Mouse (Mus musculus): ENCODE results near the gene Kansl1l. TPM values are rescaled to one million over a fixed set of nuclear protein-coding genes. Genes with fewer than 3 reads are reported as not detected.

The Kansl1l gene
- polyA plus RNA-seq, 1 experiment from 2014 or later = 11.2 TPM

GRCm38 (mm10) chr1:66821966-66822365 is 4.6 kb upstream of the Kansl1l start:
- no peaks in the 10 kb centered on the region for H3K36me3 ChIP-seq (ENCODE audit: insufficient read depth, low read length)
- no peaks in the 10 kb centered on the region for H3K27me3 ChIP-seq (replicated peaks; ENCODE audit: insufficient read depth, low read length)
- no peak overlapping the region for H3K4me2 ChIP-seq (replicated peaks; ENCODE audit: low read depth, low read length)
- no peak overlapping the region for H3K9ac ChIP-seq (replicated peaks; ENCODE audit: low read depth)
- H3K4me3 ChIP-seq (ENCODE audit: low read depth, low read length) = no peak overlapping the region
- H3K27ac ChIP-seq (ENCODE audit: low read length) = no peak overlapping the region
- DNase-seq (ENCODE audit: low spot score) = no peak
- peaks cover 4% of the 10 kb centered on the region; the same call in 1 of the 2 replicates for H3K4me1 ChIP-seq (ENCODE audit: insufficient read depth, low read depth, low read length)
- no peaks in the 10 kb centered on the region for H3K9me3 ChIP-seq (ENCODE audit: low read length)
- no peak for TF ChIP-seq EP300 (IDR thresholded peaks at IDR 0.05)
- TF ChIP-seq CTCF (IDR thresholded peaks at IDR 0.05) = no peak
- no peak for ATAC-seq
- 71% methylated on average over 9 of the region's 9 CpGs for WGBS

GRCm38 (mm10) chr1:66820241-66820640 is 2.9 kb upstream of the Kansl1l start:
- Histone ChIP-seq H3K4me3 (ENCODE audit: low read depth, low read length) (no peak overlapping the region), H3K9me3 (ENCODE audit: low read length) (no peaks in the 10 kb centered on the region), H3K27me3 (replicated peaks; ENCODE audit: insufficient read depth, low read length) (no peaks in the 10 kb centered on the region), H3K9ac (replicated peaks; ENCODE audit: low read depth) (no peak overlapping the region), H3K4me2 (replicated peaks; ENCODE audit: low read depth, low read length) (no peak overlapping the region), H3K27ac (ENCODE audit: low read length) (no peak overlapping the region), H3K4me1 (ENCODE audit: insufficient read depth, low read depth, low read length) (peaks cover 5% of the 10 kb centered on the region; the same call in 1 of the 2 replicates), H3K36me3 (ENCODE audit: insufficient read depth, low read length) (no peaks in the 10 kb centered on the region)
- ATAC-seq (no peak), DNase-seq (ENCODE audit: low spot score) (peak; percentile 49)
- 9% methylated on average over 7 of the region's 7 CpGs for WGBS
- TF ChIP-seq EP300 (IDR thresholded peaks at IDR 0.05) = peak; percentile 52; the same call in 1 of the 2 replicates
- TF ChIP-seq CTCF (IDR thresholded peaks at IDR 0.05) = no peak

- H3K27me3 ChIP-seq (replicated peaks; ENCODE audit: insufficient read depth, low read length) = no peaks in the 10 kb centered on the region
- peak overlapping the region; percentile 62 for H3K9ac ChIP-seq (replicated peaks; ENCODE audit: low read depth)
- H3K4me3 ChIP-seq (ENCODE audit: low read depth, low read length) = peak overlapping the region; percentile 89
- DNase-seq (ENCODE audit: low spot score) = peak; percentile 22
- H3K4me2 ChIP-seq (replicated peaks; ENCODE audit: low read depth, low read length) = peak overlapping the region; percentile 77
- no peaks in the 10 kb centered on the region for H3K9me3 ChIP-seq (ENCODE audit: low read length)
- H3K36me3 ChIP-seq (ENCODE audit: insufficient read depth, low read length) = no peaks in the 10 kb centered on the region
- peak overlapping the region; percentile 96 for H3K27ac ChIP-seq (ENCODE audit: low read length)
- H3K4me1 ChIP-seq (ENCODE audit: insufficient read depth, low read depth, low read length) = peaks cover 7% of the 10 kb centered on the region; the same call in 1 of the 2 replicates
- peak; percentile 18 for ATAC-seq
- under 1% methylated on average over 20 of the region's 20 CpGs for WGBS
- TF ChIP-seq CTCF (IDR thresholded peaks at IDR 0.05) (no peak), EP300 (IDR thresholded peaks at IDR 0.05) (no peak)
These were observed 528 bp upstream of the Kansl1l start for GRCm38 (mm10) chr1:66817865-66818315.

GRCm38 (mm10) chr1:66816837-66817452 is 417 bp downstream of the Kansl1l start:
- under 1% methylated on average over 28 of the region's 63 CpGs for WGBS
- TF ChIP-seq CTCF (IDR thresholded peaks at IDR 0.05) (peak; percentile 36; the same call in 1 of the 2 replicates), EP300 (IDR thresholded peaks at IDR 0.05) (no peak)

GRCm38 (mm10) chr1:66815941-66816777 is 1.2 kb downstream of the Kansl1l start:
- H3K4me1 ChIP-seq (ENCODE audit: insufficient read depth, low read depth, low read length) = peaks cover 7% of the 10 kb centered on the region; the same call in 1 of the 2 replicates
- H3K36me3 ChIP-seq (ENCODE audit: insufficient read depth, low read length) = no peaks in the 10 kb centered on the region
- ATAC-seq (peak; percentile 20), DNase-seq (ENCODE audit: low spot score) (peak; percentile 95)
- no peaks in the 10 kb centered on the region for H3K9me3 ChIP-seq (ENCODE audit: low read length)
- peak overlapping the region; percentile 77 for H3K4me2 ChIP-seq (replicated peaks; ENCODE audit: low read depth, low read length)
- H3K4me3 ChIP-seq (ENCODE audit: low read depth, low read length) = peak overlapping the region; percentile 89
- no peaks in the 10 kb centered on the region for H3K27me3 ChIP-seq (replicated peaks; ENCODE audit: insufficient read depth, low read length)
- peak overlapping the region; percentile 96 for H3K27ac ChIP-seq (ENCODE audit: low read length)
- TF ChIP-seq CTCF (IDR thresholded peaks at IDR 0.05) (no peak), EP300 (IDR thresholded peaks at IDR 0.05) (peak; percentile 46)
- under 1% methylated on average over 39 of the region's 39 CpGs for WGBS
- H3K9ac ChIP-seq (replicated peaks; ENCODE audit: low read depth) = peak overlapping the region; percentile 58

More at GRCm38 (mm10) chr1:66816837-66817452, 417 bp downstream of the Kansl1l start:
- Histone ChIP-seq H3K27me3 (replicated peaks; ENCODE audit: insufficient read depth, low read length) (no peaks in the 10 kb centered on the region), H3K4me1 (ENCODE audit: insufficient read depth, low read depth, low read length) (peaks cover 7% of the 10 kb centered on the region; the same call in 1 of the 2 replicates), H3K27ac (ENCODE audit: low read length) (peak overlapping the region; percentile 96), H3K4me3 (ENCODE audit: low read depth, low read length) (peak overlapping the region; percentile 89), H3K9ac (replicated peaks; ENCODE audit: low read depth) (peak overlapping the region; percentile 80), H3K36me3 (ENCODE audit: insufficient read depth, low read length) (no peaks in the 10 kb centered on the region), H3K4me2 (replicated peaks; ENCODE audit: low read depth, low read length) (peak overlapping the region; percentile 77), H3K9me3 (ENCODE audit: low read length) (no peaks in the 10 kb centered on the region)
- DNase-seq (ENCODE audit: low spot score) (peak; percentile 85), ATAC-seq (peak; percentile 79)

- H3K4me2 ChIP-seq (replicated peaks; ENCODE audit: low read depth, low read length) = peak overlapping the region; percentile 6; the same call in 1 of the 2 replicates
- H3K4me3 ChIP-seq (ENCODE audit: low read depth, low read length) = no peak overlapping the region
- ATAC-seq (no peak), DNase-seq (ENCODE audit: low spot score) (peak; percentile 20)
- no peaks in the 10 kb centered on the region for H3K9me3 ChIP-seq (ENCODE audit: low read length)
- peak overlapping the region; percentile 51 for H3K27ac ChIP-seq (ENCODE audit: low read length)
- H3K36me3 ChIP-seq (ENCODE audit: insufficient read depth, low read length) = no peaks in the 10 kb centered on the region
- no peak overlapping the region for H3K9ac ChIP-seq (replicated peaks; ENCODE audit: low read depth)
- WGBS = 17% methylated on average over 8 of the region's 8 CpGs
- no peaks in the 10 kb centered on the region for H3K27me3 ChIP-seq (replicated peaks; ENCODE audit: insufficient read depth, low read length)
- TF ChIP-seq CTCF (IDR thresholded peaks at IDR 0.05) (no peak), EP300 (IDR thresholded peaks at IDR 0.05) (no peak)
- H3K4me1 ChIP-seq (ENCODE audit: insufficient read depth, low read depth, low read length) = peaks cover 7% of the 10 kb centered on the region; the same call in 1 of the 2 replicates
These were observed 2.6 kb downstream of the Kansl1l start for GRCm38 (mm10) chr1:66814756-66815155.

Measured in lung, postnatal 0 days (tissue).